Mouse (Mus musculus) retina, embryonic 14.5 days (tissue): Measurements from ENCODE around the gene Cyth2.

Source experiments
- DNase-seq: peaks from one replicate; pipeline ENCODE4 v3.0.0-alpha.2; 2015; ENCODE audit warnings: low spot score

Gene Cyth2

GRCm38 (mm10) chr7:45813787-45814779, at the start of gene Cyth2:
Gene Cyth2 (minus strand): TSS chr7:45814581.
- peak; percentile 100 for DNase-seq

GRCm38 (mm10) chr7:45862804-45863203, 48.4 kb upstream of the Cyth2 start:
- DNase-seq, result no peak

- DNase-seq, result no peak
These were observed 44.6 kb upstream of the Cyth2 start for GRCm38 (mm10) chr7:45859008-45859407.

- DNase-seq, result peak; percentile 56
These were observed 42.8 kb upstream of the Cyth2 start for GRCm38 (mm10) chr7:45856950-45857901.

GRCm38 (mm10) chr7:45853089-45853488, 38.7 kb upstream of the Cyth2 start:
- DNase-seq, result no peak

GRCm38 (mm10) chr7:45850661-45851060, 36.3 kb upstream of the Cyth2 start:
- no peak for DNase-seq

- DNase-seq, result no peak
These were observed 34.2 kb upstream of the Cyth2 start for GRCm38 (mm10) chr7:45848447-45849027.

- no peak for DNase-seq
These were observed 28.8 kb upstream of the Cyth2 start for GRCm38 (mm10) chr7:45842950-45843744.

GRCm38 (mm10) chr7:45833924-45834323, 19.5 kb upstream of the Cyth2 start:
- no peak for DNase-seq

- DNase-seq, result no peak
These were observed 18.9 kb upstream of the Cyth2 start for GRCm38 (mm10) chr7:45833148-45833790.

GRCm38 (mm10) chr7:45832428-45832827, 18.0 kb upstream of the Cyth2 start:
- DNase-seq, result no peak

- no peak for DNase-seq
These were observed 16.7 kb upstream of the Cyth2 start for GRCm38 (mm10) chr7:45831128-45831525.

- DNase-seq, result peak; percentile 87
These were observed 16.2 kb upstream of the Cyth2 start, which contains the start of gene Grwd1 for GRCm38 (mm10) chr7:45830427-45831127. Gene Grwd1 (minus strand): TSS chr7:45830944.

- DNase-seq, result no peak
These were observed 12.2 kb upstream of the Cyth2 start for GRCm38 (mm10) chr7:45826631-45827030.

- no peak for DNase-seq
These were observed 10.2 kb upstream of the Cyth2 start, which contains the start of gene Kcnj14 for GRCm38 (mm10) chr7:45824598-45824997. Gene Kcnj14 (minus strand): TSS chr7:45824782.

- DNase-seq, result no peak
These were observed 6.5 kb upstream of the Cyth2 start for GRCm38 (mm10) chr7:45820913-45821312.

- DNase-seq, result no peak
These were observed 5.5 kb upstream of the Cyth2 start for GRCm38 (mm10) chr7:45819843-45820242.

- DNase-seq, result no peak
These were observed 1.6 kb upstream of the Cyth2 start for GRCm38 (mm10) chr7:45815984-45816351.

GRCm38 (mm10) chr7:45815323-45815983, 1.1 kb upstream of the Cyth2 start:
- no peak for DNase-seq
